Mouse (Mus musculus) MEL (cell line): ENCODE measurements at regions not wholly inside any gene's neighbourhood (a gene's known extent, or its start where the extent isn't known, plus 50 kb on each side); places are given as distances from the start of the nearest gene placed in this dataset.

Source experiments
- DNase-seq: peaks from one replicate; pipeline ENCODE4 v3.0.0; 2011; ENCODE audit warnings: low read depth, low spot score
- H3K27ac ChIP-seq: 2 replicates; pipeline ENCODE4 v1.5.1; 2012; ENCODE audit warnings: low read depth, mild to moderate bottlenecking, control low read depth, low read length, moderate library complexity; ENCODE audit not compliant: control insufficient read depth
- H3K27me3 ChIP-seq, 2 experiments: fragments of 150-350 bp in 1 of 2; sonication (generic) in 1 of 2; 2 replicates each; pipeline ENCODE4 v1.6.1; 2012; ENCODE audit warnings: low read length in 2 of 2, mild to moderate bottlenecking in 2 of 2, improper control_type of control experiment in 1 of 2, moderate library complexity in 1 of 2; ENCODE audit not compliant: insufficient read depth in 2 of 2, control insufficient read depth in 1 of 2
- H3K36me3 ChIP-seq, 2 experiments: 2 replicates each; pipeline ENCODE4 v1.6.1; 2012 to 2014; ENCODE audit warnings: low read length in 2 of 2, improper control_type of control experiment in 1 of 2, inconsistent platforms in 1 of 2, mild to moderate bottlenecking in 1 of 2; ENCODE audit not compliant: insufficient read depth in 2 of 2, control insufficient read depth in 1 of 2
- H3K4me1 ChIP-seq, 2 experiments: fragments of 150-350 bp in 1 of 2; sonication (generic) in 1 of 2; 2 replicates each; pipeline ENCODE4 v1.6.1; 2012; ENCODE audit warnings: low read length in 2 of 2, improper control_type of control experiment in 1 of 2, mild to moderate bottlenecking in 1 of 2; ENCODE audit not compliant: insufficient read depth in 2 of 2, control insufficient read depth in 1 of 2
- H3K4me3 ChIP-seq, 2 experiments: fragments of 150-350 bp in 1 of 2; sonication (generic) in 1 of 2; 2 replicates each; pipeline ENCODE4 v1.5.1; 2012; ENCODE audit warnings: low read depth in 2 of 2, low read length in 2 of 2, mild to moderate bottlenecking in 2 of 2, moderate library complexity in 2 of 2, control low read depth in 1 of 2, improper control_type of control experiment in 1 of 2; ENCODE audit not compliant: control insufficient read depth in 1 of 2, insufficient read depth in 1 of 2
- H3K79me2 ChIP-seq: 2 replicates; pipeline ENCODE4 v1.6.1; 2012; ENCODE audit warnings: mild to moderate bottlenecking, low read length, moderate library complexity; ENCODE audit not compliant: control insufficient read depth, poor library complexity, insufficient read depth
- H3K9ac ChIP-seq: 2 replicates; pipeline ENCODE4 v1.6.1; 2012; ENCODE audit warnings: low read depth, mild to moderate bottlenecking, control low read depth, low read length, moderate library complexity; ENCODE audit not compliant: control insufficient read depth, poor library complexity, severe bottlenecking
- H3K9me3 ChIP-seq: fragments of 150-350 bp; sonication (generic); replicated peaks from 2 replicates; pipeline ENCODE4 v1.6.1; 2012; ENCODE audit warnings: mild to moderate bottlenecking, low read length, improper control_type of control experiment, moderate library complexity; ENCODE audit not compliant: insufficient read depth
- BHLHE40 ChIP-seq: IDR thresholded peaks from 2 replicates; pipeline ENCODE4 v1.6.1; 2012; ENCODE audit warnings: low read depth, mild to moderate bottlenecking, inconsistent platforms, low read length, improper control_type of control experiment, borderline replicate concordance
- CHD2 ChIP-seq: IDR thresholded peaks from 2 replicates; pipeline ENCODE4 v1.6.1; 2011; ENCODE audit warnings: low read length, improper control_type of control experiment
- CTCF ChIP-seq, 3 experiments: IDR thresholded peaks in 2 of 3; conservative IDR thresholded peaks in 1 of 3; 2 replicates each; pipeline ENCODE4 v1.5.1; 2011 to 2012; ENCODE audit warnings: low read length in 3 of 3, low read depth in 2 of 3, mild to moderate bottlenecking in 2 of 3, improper control_type of control experiment in 1 of 3, inconsistent platforms in 1 of 3, mixed read lengths in 1 of 3, moderate library complexity in 1 of 3; ENCODE audit not compliant: control insufficient read depth in 1 of 3, insufficient read depth in 1 of 3, poor library complexity in 1 of 3, severe bottlenecking in 1 of 3
- ELF1 ChIP-seq: IDR thresholded peaks from 2 replicates; pipeline ENCODE4 v1.6.1; 2014; ENCODE audit warnings: low read depth, mild to moderate bottlenecking, inconsistent platforms, low read length, improper control_type of control experiment, moderate library complexity
- EP300 ChIP-seq, 2 experiments: IDR thresholded peaks; 2 replicates each; pipeline ENCODE4 v1.6.1; 2011; ENCODE audit warnings: improper control_type of control experiment in 2 of 2, low read length in 2 of 2, low read depth in 1 of 2, mild to moderate bottlenecking in 1 of 2
- ETS1 ChIP-seq: IDR thresholded peaks from 2 replicates; pipeline ENCODE4 v1.6.1; 2012; ENCODE audit warnings: low read depth, mild to moderate bottlenecking, inconsistent platforms, low read length, improper control_type of control experiment, moderate library complexity
- GATA1 ChIP-seq: IDR thresholded peaks from 2 replicates; pipeline ENCODE4 v1.6.1; 2011; ENCODE audit warnings: low read depth, low read length, improper control_type of control experiment
- KAT2A ChIP-seq: conservative IDR thresholded peaks from 2 replicates; pipeline ENCODE4 v1.6.1; 2012; ENCODE audit warnings: low read depth, low read length, improper control_type of control experiment, inconsistent platforms
- MAFK ChIP-seq: IDR thresholded peaks from 2 replicates; pipeline ENCODE4 v1.6.1; 2011; ENCODE audit warnings: low read depth, mild to moderate bottlenecking, low read length, improper control_type of control experiment, borderline replicate concordance
- MEF2A ChIP-seq: IDR thresholded peaks from 2 replicates; pipeline ENCODE4 v1.6.1; 2014; ENCODE audit warnings: low read depth, mild to moderate bottlenecking, inconsistent platforms, low read length, improper control_type of control experiment; ENCODE audit not compliant: poor library complexity, insufficient replicate concordance, severe bottlenecking; ENCODE audit errors: extremely low read depth
- MXI1 ChIP-seq: IDR thresholded peaks from 2 replicates; pipeline ENCODE4 v1.6.1; 2011; ENCODE audit warnings: mild to moderate bottlenecking, low read depth, low read length, improper control_type of control experiment
- MYB ChIP-seq: IDR thresholded peaks from 2 replicates; pipeline ENCODE4 v1.6.1; 2011; ENCODE audit warnings: mild to moderate bottlenecking, low read depth, low read length, improper control_type of control experiment
- MYC ChIP-seq: IDR thresholded peaks from 2 replicates; pipeline ENCODE4 v1.6.1; 2011; ENCODE audit warnings: low read depth, mild to moderate bottlenecking, low read length, improper control_type of control experiment, moderate library complexity
- POLR2A ChIP-seq, 2 experiments: IDR thresholded peaks; 2 replicates each; pipeline ENCODE4 v1.6.1; 2011 to 2012; ENCODE audit warnings: low read length in 2 of 2, mild to moderate bottlenecking in 2 of 2, control low read depth in 1 of 2, improper control_type of control experiment in 1 of 2, low read depth in 1 of 2, moderate library complexity in 1 of 2; ENCODE audit not compliant: control insufficient read depth in 1 of 2, insufficient read depth in 1 of 2, poor library complexity in 1 of 2
- RAD21 ChIP-seq: IDR thresholded peaks from 2 replicates; pipeline ENCODE4 v1.6.1; 2011; ENCODE audit warnings: mild to moderate bottlenecking, low read depth, low read length, improper control_type of control experiment
- TAL1 ChIP-seq: IDR thresholded peaks from 2 replicates; pipeline ENCODE4 v1.6.1; 2012; ENCODE audit warnings: mild to moderate bottlenecking, inconsistent platforms, low read length, moderate library complexity, mixed read lengths
- TBP ChIP-seq: IDR thresholded peaks from 2 replicates; pipeline ENCODE4 v1.8.0; 2011; ENCODE audit warnings: low read depth, low read length, improper control_type of control experiment
- TCF12 ChIP-seq: IDR thresholded peaks from 2 replicates; pipeline ENCODE4 v1.6.1; 2014; ENCODE audit warnings: low read depth, mild to moderate bottlenecking, inconsistent platforms, low read length, improper control_type of control experiment, moderate library complexity
- UBTF ChIP-seq: IDR thresholded peaks from 2 replicates; pipeline ENCODE4 v1.6.1; 2012; ENCODE audit warnings: low read depth, mild to moderate bottlenecking, inconsistent platforms, low read length, improper control_type of control experiment, moderate library complexity, borderline replicate concordance; ENCODE audit not compliant: insufficient read depth
- USF1 ChIP-seq: IDR thresholded peaks from 2 replicates; pipeline ENCODE4 v1.6.1; 2014; ENCODE audit warnings: low read depth, mild to moderate bottlenecking, inconsistent platforms, low read length, improper control_type of control experiment, moderate library complexity
- USF2 ChIP-seq, 2 experiments: IDR thresholded peaks; 2 replicates each; pipeline ENCODE4 v1.6.1; 2011 to 2012; ENCODE audit warnings: improper control_type of control experiment in 2 of 2, low read length in 2 of 2, borderline replicate concordance in 1 of 2, inconsistent platforms in 1 of 2, low read depth in 1 of 2, mild to moderate bottlenecking in 1 of 2; ENCODE audit not compliant: insufficient read depth in 1 of 2
- ZKSCAN1 ChIP-seq: IDR thresholded peaks from 2 replicates; pipeline ENCODE4 v1.6.1; 2012; ENCODE audit warnings: low read depth, mild to moderate bottlenecking, inconsistent platforms, low read length, improper control_type of control experiment, moderate library complexity
- ZMIZ1 ChIP-seq: IDR thresholded peaks from 2 replicates; pipeline ENCODE4 v1.6.1; 2012; ENCODE audit warnings: low read depth, mild to moderate bottlenecking, inconsistent platforms, low read length, improper control_type of control experiment, moderate library complexity
- ZNF384 ChIP-seq: IDR thresholded peaks from 2 replicates; pipeline ENCODE4 v1.6.1; 2012; ENCODE audit warnings: low read depth, mild to moderate bottlenecking, inconsistent platforms, low read length, improper control_type of control experiment

DNA sequence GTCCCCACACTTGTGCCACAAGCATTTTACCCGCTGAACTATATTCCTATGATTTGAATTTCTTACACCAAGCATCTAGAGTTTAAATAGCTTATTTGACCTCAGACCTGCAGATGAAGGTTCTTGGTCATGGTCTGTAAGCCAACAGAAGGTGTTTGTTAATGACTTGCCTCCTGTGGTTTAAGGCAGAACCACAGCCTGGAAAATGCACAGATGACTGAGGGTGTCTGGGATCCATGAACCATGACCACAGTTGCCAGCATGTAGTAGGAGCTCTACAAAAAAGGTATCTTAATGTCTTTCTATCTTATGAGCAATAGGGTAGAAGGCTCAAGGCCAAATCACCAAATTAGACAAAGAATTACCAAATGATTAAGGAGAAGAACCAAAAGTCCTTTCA is 367.6 kb downstream of the Atp6ap1l start:
- Histone ChIP-seq H3K27ac (no peak overlapping the region), H3K79me2 (no peaks in the 10 kb centered on the region), H3K9me3 (no peaks in the 10 kb centered on the region), H3K27me3 (no peaks in the 10 kb centered on the region), H3K4me1 (no peaks in the 10 kb centered on the region), H3K4me3 (no peak overlapping the region), H3K36me3 (no peaks in the 10 kb centered on the region), H3K9ac (no peak overlapping the region)
- TF ChIP-seq GATA1 = no peak
- TF ChIP-seq MYC = no peak
- TF ChIP-seq ELF1 = no peak
- TF ChIP-seq BHLHE40 = no peak
- TF ChIP-seq CTCF (IDR thresholded peaks at IDR 0.05 in 2 of 3, conservative IDR thresholded peaks at IDR 0.05 in 1 of 3; ENCODE audit: control insufficient read depth in 1 of 3, insufficient read depth in 1 of 3, low read depth in 2 of 3, low read length in 3 of 3, poor library complexity in 1 of 3, severe bottlenecking in 1 of 3) = no peak
- TF ChIP-seq MYB = no peak
- TF ChIP-seq KAT2A = no peak
- no peak for TF ChIP-seq TCF12
- no peak for TF ChIP-seq CHD2
- TF ChIP-seq ETS1 = no peak
- TF ChIP-seq RAD21 = no peak
- no peak for TF ChIP-seq MEF2A
- no peak for TF ChIP-seq MAFK
- no peak for TF ChIP-seq TBP
- no peak for TF ChIP-seq POLR2A (IDR thresholded peaks at IDR 0.05; ENCODE audit: control insufficient read depth in 1 of 2, insufficient read depth in 1 of 2, low read depth in 1 of 2, low read length in 2 of 2, poor library complexity in 1 of 2)
- no peak for TF ChIP-seq USF2 (IDR thresholded peaks at IDR 0.05; ENCODE audit: borderline replicate concordance in 1 of 2, insufficient read depth in 1 of 2, low read depth in 1 of 2, low read length in 2 of 2)
- TF ChIP-seq TAL1 = no peak
- no peak for TF ChIP-seq ZKSCAN1
- no peak for TF ChIP-seq ZMIZ1
- no peak for DNase-seq

DNA sequence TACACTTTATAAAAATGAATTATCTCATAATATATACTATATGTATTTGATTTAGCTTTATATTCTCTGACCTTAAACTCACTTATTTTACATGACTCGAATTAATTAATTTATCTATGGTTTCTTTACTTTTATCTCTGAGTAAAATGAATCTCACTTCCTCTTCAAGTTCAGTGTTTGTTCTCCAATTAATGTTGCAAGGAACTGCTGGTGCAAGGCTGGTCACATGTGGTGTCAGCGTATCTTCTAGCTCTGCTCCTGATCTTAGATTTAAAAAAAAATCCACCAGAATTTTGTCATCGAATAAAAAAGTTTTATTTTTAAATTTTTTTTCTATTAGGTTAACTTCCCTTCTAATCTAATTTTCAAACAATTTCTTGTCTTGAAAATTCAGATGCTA is 378.2 kb downstream of the Atp6ap1l start:
- H3K79me2 ChIP-seq = no peaks in the 10 kb centered on the region
- H3K27me3 ChIP-seq = no peaks in the 10 kb centered on the region
- peaks cover 0 to 2% of the 10 kb centered on the region in 2 experiments; a peak in 1 of 4 replicates for H3K4me1 ChIP-seq
- no peak overlapping the region for H3K4me3 ChIP-seq
- TF ChIP-seq TBP = no peak
- peak in 1 of 2 experiments; percentile 16; a peak in 2 of 4 replicates for TF ChIP-seq EP300 (IDR thresholded peaks at IDR 0.05; ENCODE audit: low read depth in 1 of 2, low read length in 2 of 2)
- TF ChIP-seq MXI1 = no peak
- no peak for TF ChIP-seq ETS1
- peak; percentile 23; the same call in 1 of the 2 replicates for TF ChIP-seq GATA1
- TF ChIP-seq POLR2A (IDR thresholded peaks at IDR 0.05; ENCODE audit: control insufficient read depth in 1 of 2, insufficient read depth in 1 of 2, low read depth in 1 of 2, low read length in 2 of 2, poor library complexity in 1 of 2) = no peak
- TF ChIP-seq UBTF = no peak
- no peak for TF ChIP-seq ZNF384
- TF ChIP-seq MEF2A = no peak
- TF ChIP-seq CHD2 = no peak
- TF ChIP-seq USF1 = peak; percentile 64
- TF ChIP-seq, all 39 proteins: peak for 3
- peak; percentile 25 for DNase-seq
- H3K9ac ChIP-seq = no peak overlapping the region
- H3K36me3 ChIP-seq = no peaks in the 10 kb centered on the region
- H3K27ac ChIP-seq = no peak overlapping the region
- no peaks in the 10 kb centered on the region for H3K9me3 ChIP-seq
